Mouse (Mus musculus): Measurements from ENCODE around the gene Ffar4. TPM values are rescaled to one million over a fixed set of nuclear protein-coding genes. Genes with fewer than 3 reads are reported as not detected.

Gene Ffar4
- polyA plus RNA-seq, 1 experiment from 2014 or later: not detected

DNA sequence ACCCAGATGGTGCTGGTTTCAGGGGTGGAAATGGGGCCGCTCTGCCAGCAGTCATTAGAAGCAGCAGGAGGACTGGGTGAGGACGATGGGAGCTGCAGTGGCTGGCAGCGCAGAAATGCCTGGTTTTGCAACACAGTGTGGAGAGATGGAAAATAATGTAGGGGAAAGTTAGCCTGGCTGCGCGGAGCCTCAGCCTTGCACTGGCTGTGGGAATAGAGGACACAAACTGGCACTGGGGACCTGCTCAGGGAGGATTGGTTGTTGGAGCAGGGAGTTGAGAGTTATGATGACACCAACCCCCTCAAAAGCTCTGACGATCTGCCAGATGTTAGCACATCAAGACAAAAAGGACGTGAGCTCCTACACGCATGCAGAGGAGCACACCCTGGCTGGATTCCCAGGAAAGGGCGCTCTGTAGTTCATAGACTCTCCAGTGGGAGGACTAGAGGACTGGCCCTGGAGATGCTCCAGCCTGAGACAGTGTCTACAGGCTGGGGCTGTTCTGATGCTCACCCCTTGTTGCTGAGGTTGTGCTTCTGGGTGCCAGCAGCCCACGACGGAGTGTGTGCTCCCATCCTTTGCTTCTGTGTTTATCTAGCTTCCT, 9.8 kb upstream of the Ffar4 start:
- peak; percentile 67; the same call in 1 of the 2 replicates for ATAC-seq
- no peaks in the 10 kb centered on the region for H3K36me3 ChIP-seq (ENCODE audit: control insufficient read depth, insufficient read depth)
- no peaks in the 10 kb centered on the region for H3K27me3 ChIP-seq (replicated peaks; ENCODE audit: control insufficient read depth, insufficient read depth, low read length)
- H3K27ac ChIP-seq (ENCODE audit: low read length): no peak overlapping the region
- H3K4me3 ChIP-seq (replicated peaks; ENCODE audit: low read length): no peak overlapping the region
- H3K9ac ChIP-seq (replicated peaks; ENCODE audit: low read depth, low read length): no peak overlapping the region
- H3K4me1 ChIP-seq (replicated peaks; ENCODE audit: control insufficient read depth, insufficient read depth, low read length): no peaks in the 10 kb centered on the region
- H3K9me3 ChIP-seq (ENCODE audit: control insufficient read depth, low read length): no peaks in the 10 kb centered on the region
- no peak overlapping the region for H3K4me2 ChIP-seq (ENCODE audit: low read length)
- 53% methylated on average over 11 of the region's 11 CpGs for WGBS

DNA sequence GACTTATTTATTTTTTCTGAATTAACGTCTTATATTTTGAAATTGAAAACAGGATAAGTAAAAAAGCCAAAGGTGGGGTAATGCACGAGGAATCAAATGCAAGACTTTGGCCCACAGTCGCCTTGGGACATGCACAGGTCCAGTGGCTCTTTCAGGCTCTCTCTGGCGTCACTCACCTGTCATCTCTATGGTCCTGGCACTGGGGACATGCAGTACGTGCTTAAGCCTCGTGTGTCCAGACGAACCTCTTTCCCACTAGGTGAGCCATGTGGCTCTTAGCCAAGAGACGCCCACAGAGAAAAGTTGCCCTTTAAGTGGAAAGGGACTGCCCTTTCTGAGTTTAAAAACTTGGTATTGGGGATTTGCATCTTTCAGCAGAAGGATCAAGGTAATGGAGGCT, 7.5 kb upstream of the Ffar4 start:
- 80% methylated on average over 8 of the region's 8 CpGs for WGBS
- H3K27me3 ChIP-seq (replicated peaks; ENCODE audit: control insufficient read depth, insufficient read depth, low read length): no peaks in the 10 kb centered on the region
- H3K9ac ChIP-seq (replicated peaks; ENCODE audit: low read depth, low read length): no peak overlapping the region
- H3K4me3 ChIP-seq (replicated peaks; ENCODE audit: low read length): no peak overlapping the region
- ATAC-seq: no peak
- no peak overlapping the region for H3K27ac ChIP-seq (ENCODE audit: low read length)
- no peaks in the 10 kb centered on the region for H3K4me1 ChIP-seq (replicated peaks; ENCODE audit: control insufficient read depth, insufficient read depth, low read length)
- H3K36me3 ChIP-seq (ENCODE audit: control insufficient read depth, insufficient read depth): no peaks in the 10 kb centered on the region
- no peak overlapping the region for H3K4me2 ChIP-seq (ENCODE audit: low read length)
- H3K9me3 ChIP-seq (ENCODE audit: control insufficient read depth, low read length): no peaks in the 10 kb centered on the region

DNA sequence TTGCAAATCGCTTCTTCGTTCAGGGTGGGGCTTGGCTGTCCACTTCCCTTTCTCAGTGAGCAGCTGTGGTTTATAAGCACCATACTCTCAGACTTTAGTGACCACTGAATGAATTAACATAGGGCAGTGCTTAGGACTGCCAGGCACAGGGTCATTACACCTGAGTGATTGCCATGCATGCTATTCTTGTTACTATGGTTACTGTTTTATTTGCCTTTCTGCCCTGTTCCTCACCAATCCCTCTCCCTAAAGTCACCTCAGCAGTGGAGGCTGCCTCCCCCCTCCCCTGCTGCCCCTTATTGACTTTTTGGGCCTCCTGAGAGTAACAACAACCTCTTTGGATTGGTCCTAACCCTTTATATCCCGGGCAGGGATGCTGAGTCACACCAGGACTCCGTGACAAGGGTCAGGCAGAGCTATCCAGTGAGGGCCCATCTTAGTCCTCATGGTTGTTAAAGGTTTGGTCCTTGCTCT, 5.3 kb upstream of the Ffar4 start:
- no peaks in the 10 kb centered on the region for H3K9me3 ChIP-seq (ENCODE audit: control insufficient read depth, low read length)
- H3K27me3 ChIP-seq (replicated peaks; ENCODE audit: control insufficient read depth, insufficient read depth, low read length): peaks cover 11% of the 10 kb centered on the region
- no peak overlapping the region for H3K4me2 ChIP-seq (ENCODE audit: low read length)
- H3K4me3 ChIP-seq (replicated peaks; ENCODE audit: low read length): no peak overlapping the region
- H3K27ac ChIP-seq (ENCODE audit: low read length): no peak overlapping the region
- no peaks in the 10 kb centered on the region for H3K4me1 ChIP-seq (replicated peaks; ENCODE audit: control insufficient read depth, insufficient read depth, low read length)
- no peak for ATAC-seq
- H3K36me3 ChIP-seq (ENCODE audit: control insufficient read depth, insufficient read depth): no peaks in the 10 kb centered on the region
- 59% methylated on average over 4 of the region's 4 CpGs for WGBS
- no peak overlapping the region for H3K9ac ChIP-seq (replicated peaks; ENCODE audit: low read depth, low read length)

- H3K36me3 ChIP-seq (ENCODE audit: control insufficient read depth, insufficient read depth): no peaks in the 10 kb centered on the region
- no peak overlapping the region for H3K9ac ChIP-seq (replicated peaks; ENCODE audit: low read depth, low read length)
- 8% methylated on average over 4 of the region's 4 CpGs for WGBS
- no peak overlapping the region for H3K27ac ChIP-seq (ENCODE audit: low read length)
- H3K9me3 ChIP-seq (ENCODE audit: control insufficient read depth, low read length): no peaks in the 10 kb centered on the region
- H3K4me1 ChIP-seq (replicated peaks; ENCODE audit: control insufficient read depth, insufficient read depth, low read length): peaks cover 9% of the 10 kb centered on the region
- ATAC-seq: no peak
- H3K27me3 ChIP-seq (replicated peaks; ENCODE audit: control insufficient read depth, insufficient read depth, low read length): peaks cover 36% of the 10 kb centered on the region
- H3K4me2 ChIP-seq (ENCODE audit: low read length): no peak overlapping the region
- H3K4me3 ChIP-seq (replicated peaks; ENCODE audit: low read length): no peak overlapping the region
Observed at GRCm38 (mm10) chr19:38096231-38096630, 640 bp upstream of the Ffar4 start.

GRCm38 (mm10) chr19:38107871-38108270, 11.0 kb downstream of the Ffar4 start:
- WGBS: 95% methylated on average over 4 of the region's 4 CpGs
- Histone ChIP-seq H3K27me3 (replicated peaks; ENCODE audit: control insufficient read depth, insufficient read depth, low read length) (no peaks in the 10 kb centered on the region), H3K9ac (replicated peaks; ENCODE audit: low read depth, low read length) (no peak overlapping the region), H3K36me3 (ENCODE audit: control insufficient read depth, insufficient read depth) (no peaks in the 10 kb centered on the region), H3K4me2 (ENCODE audit: low read length) (no peak overlapping the region), H3K27ac (ENCODE audit: low read length) (no peak overlapping the region), H3K4me3 (replicated peaks; ENCODE audit: low read length) (no peak overlapping the region), H3K9me3 (ENCODE audit: control insufficient read depth, low read length) (no peaks in the 10 kb centered on the region), H3K4me1 (replicated peaks; ENCODE audit: control insufficient read depth, insufficient read depth, low read length) (no peaks in the 10 kb centered on the region)
- ATAC-seq: no peak

- H3K4me1 ChIP-seq (replicated peaks; ENCODE audit: control insufficient read depth, insufficient read depth, low read length): no peaks in the 10 kb centered on the region
- no peaks in the 10 kb centered on the region for H3K9me3 ChIP-seq (ENCODE audit: control insufficient read depth, low read length)
- H3K4me2 ChIP-seq (ENCODE audit: low read length): no peak overlapping the region
- 94% methylated on average over 15 of the region's 15 CpGs for WGBS
- H3K4me3 ChIP-seq (replicated peaks; ENCODE audit: low read length): no peak overlapping the region
- no peak for ATAC-seq
- H3K27ac ChIP-seq (ENCODE audit: low read length): no peak overlapping the region
- H3K36me3 ChIP-seq (ENCODE audit: control insufficient read depth, insufficient read depth): no peaks in the 10 kb centered on the region
- no peaks in the 10 kb centered on the region for H3K27me3 ChIP-seq (replicated peaks; ENCODE audit: control insufficient read depth, insufficient read depth, low read length)
- no peak overlapping the region for H3K9ac ChIP-seq (replicated peaks; ENCODE audit: low read depth, low read length)
Observed at GRCm38 (mm10) chr19:38109506-38110242, 12.8 kb downstream of the Ffar4 start.

- no peak for ATAC-seq
- 83% methylated on average over 8 of the region's 8 CpGs for WGBS
- H3K9me3 ChIP-seq (ENCODE audit: control insufficient read depth, low read length): no peaks in the 10 kb centered on the region
- no peak overlapping the region for H3K9ac ChIP-seq (replicated peaks; ENCODE audit: low read depth, low read length)
- no peaks in the 10 kb centered on the region for H3K4me1 ChIP-seq (replicated peaks; ENCODE audit: control insufficient read depth, insufficient read depth, low read length)
- H3K27me3 ChIP-seq (replicated peaks; ENCODE audit: control insufficient read depth, insufficient read depth, low read length): no peaks in the 10 kb centered on the region
- no peak overlapping the region for H3K4me3 ChIP-seq (replicated peaks; ENCODE audit: low read length)
- H3K27ac ChIP-seq (ENCODE audit: low read length): no peak overlapping the region
- no peak overlapping the region for H3K4me2 ChIP-seq (ENCODE audit: low read length)
- no peaks in the 10 kb centered on the region for H3K36me3 ChIP-seq (ENCODE audit: control insufficient read depth, insufficient read depth)
Observed at GRCm38 (mm10) chr19:38111056-38111455, 14.2 kb downstream of the Ffar4 start.

DNA sequence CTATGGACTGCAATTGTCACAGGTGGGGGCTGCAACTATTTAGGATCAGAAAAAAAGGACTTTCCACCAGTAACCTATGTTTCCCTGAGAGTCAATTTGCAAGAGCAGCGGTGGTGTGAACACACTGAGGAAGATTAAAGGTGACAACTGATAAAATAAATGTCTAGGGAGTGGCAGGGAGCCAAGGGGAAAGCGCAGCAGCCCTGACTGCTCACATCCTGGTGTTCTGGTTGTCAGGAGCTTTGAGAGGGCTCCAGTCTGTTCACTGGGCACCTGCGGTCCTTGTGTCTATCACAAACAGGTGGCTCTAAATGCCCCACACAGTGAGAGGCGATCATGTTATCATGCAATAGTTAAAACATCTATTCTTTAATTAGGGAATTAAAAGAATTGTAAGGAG, 15.7 kb downstream of the Ffar4 start:
- no peaks in the 10 kb centered on the region for H3K27me3 ChIP-seq (replicated peaks; ENCODE audit: control insufficient read depth, insufficient read depth, low read length)
- H3K9ac ChIP-seq (replicated peaks; ENCODE audit: low read depth, low read length): no peak overlapping the region
- no peaks in the 10 kb centered on the region for H3K4me1 ChIP-seq (replicated peaks; ENCODE audit: control insufficient read depth, insufficient read depth, low read length)
- no peak overlapping the region for H3K27ac ChIP-seq (ENCODE audit: low read length)
- H3K9me3 ChIP-seq (ENCODE audit: control insufficient read depth, low read length): no peaks in the 10 kb centered on the region
- H3K36me3 ChIP-seq (ENCODE audit: control insufficient read depth, insufficient read depth): no peaks in the 10 kb centered on the region
- no peak overlapping the region for H3K4me3 ChIP-seq (replicated peaks; ENCODE audit: low read length)
- WGBS: 57% methylated on average over 4 of the region's 4 CpGs
- no peak for ATAC-seq
- H3K4me2 ChIP-seq (ENCODE audit: low read length): no peak overlapping the region

DNA sequence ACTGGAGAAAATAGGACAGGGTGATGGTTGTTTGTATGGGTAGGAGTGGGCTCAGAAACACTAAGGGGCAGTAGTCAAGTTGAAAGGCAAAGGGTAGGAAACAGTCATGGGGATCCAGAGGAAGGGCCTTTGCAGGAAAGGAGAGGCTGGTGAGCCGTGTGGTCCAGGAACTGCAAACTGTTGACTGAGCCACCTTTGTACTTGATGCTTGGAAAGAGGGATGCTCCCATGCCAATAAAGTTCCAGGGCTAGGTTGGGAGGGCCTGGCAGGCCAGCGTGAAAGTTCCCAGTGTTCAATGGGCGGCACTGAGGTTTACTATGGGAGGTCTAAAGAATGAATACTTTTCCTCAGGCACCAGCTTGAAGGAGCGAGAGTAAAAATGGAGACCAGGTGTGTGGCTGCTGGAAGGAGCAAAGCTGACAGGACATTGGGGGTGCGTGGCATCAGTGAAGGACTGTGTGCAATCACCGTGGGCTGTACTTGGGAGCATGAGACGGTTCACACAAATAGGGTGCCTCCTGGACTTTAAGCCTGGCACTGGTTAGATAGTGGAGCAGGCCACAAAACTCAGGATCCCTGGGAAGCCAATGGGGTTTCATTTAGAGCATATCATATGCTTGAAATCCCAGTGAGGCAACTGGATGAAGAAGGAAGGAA, 18.1 kb downstream of the Ffar4 start:
- Histone ChIP-seq H3K4me2 (ENCODE audit: low read length) (no peak overlapping the region), H3K4me1 (replicated peaks; ENCODE audit: control insufficient read depth, insufficient read depth, low read length) (no peaks in the 10 kb centered on the region), H3K27ac (ENCODE audit: low read length) (no peak overlapping the region), H3K27me3 (replicated peaks; ENCODE audit: control insufficient read depth, insufficient read depth, low read length) (no peaks in the 10 kb centered on the region), H3K4me3 (replicated peaks; ENCODE audit: low read length) (no peak overlapping the region), H3K9ac (replicated peaks; ENCODE audit: low read depth, low read length) (no peak overlapping the region), H3K9me3 (ENCODE audit: control insufficient read depth, low read length) (no peaks in the 10 kb centered on the region), H3K36me3 (ENCODE audit: control insufficient read depth, insufficient read depth) (no peaks in the 10 kb centered on the region)
- no peak for ATAC-seq
- WGBS: 94% methylated on average over 7 of the region's 7 CpGs

All from forebrain, embryonic 16.5 days (tissue).